Mouse (Mus musculus): ENCODE data around the gene Ppm1l.
"Not testable (repeated sequence)": the region's sequence is repeated elsewhere in the genome, so short reads cannot be mapped to it uniquely, and the experiment has no call there.

Gene Ppm1l

DNA sequence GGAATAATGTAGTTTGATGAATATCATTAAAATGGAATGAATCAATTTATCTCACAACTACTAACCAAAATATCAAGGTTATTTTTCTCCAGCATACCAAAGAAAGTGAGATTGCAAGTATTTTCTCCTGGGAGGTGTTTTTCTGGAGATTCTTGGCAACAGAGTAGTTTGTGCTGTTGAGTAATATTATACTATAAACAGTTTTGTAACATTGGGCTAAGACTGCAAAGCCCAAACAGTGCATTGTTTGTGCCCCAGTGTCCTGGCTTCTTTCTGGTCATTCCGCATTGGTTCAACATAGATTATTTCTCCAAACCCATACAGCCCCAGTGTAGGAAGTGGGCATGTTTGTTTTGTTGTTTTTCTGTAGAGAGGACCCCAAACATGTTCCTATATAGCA lies 227.1 kb downstream of the Ppm1l start:
- no peak for DNase-seq (ENCODE audit: low spot score)

DNA sequence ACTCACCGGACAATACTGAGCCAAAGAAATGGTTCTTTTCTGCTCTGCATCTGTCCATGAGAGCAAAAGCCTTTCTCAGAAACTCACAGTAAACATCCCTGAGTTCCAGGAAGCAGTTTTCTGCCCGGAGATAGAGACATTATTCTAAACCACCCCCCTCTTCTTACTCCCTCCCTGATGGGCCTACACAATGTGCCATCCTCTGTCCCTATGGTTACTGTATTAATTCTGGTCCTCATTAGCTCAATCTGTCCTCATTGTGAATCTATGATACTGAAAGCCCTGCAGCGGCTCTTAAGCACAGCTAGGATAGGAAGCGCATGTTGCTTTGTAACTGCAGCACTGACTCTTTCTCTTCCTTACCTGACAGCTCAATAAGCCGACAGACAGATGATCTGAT lies 228.4 kb downstream of the Ppm1l start:
- DNase-seq (ENCODE audit: low spot score), result no peak

DNA sequence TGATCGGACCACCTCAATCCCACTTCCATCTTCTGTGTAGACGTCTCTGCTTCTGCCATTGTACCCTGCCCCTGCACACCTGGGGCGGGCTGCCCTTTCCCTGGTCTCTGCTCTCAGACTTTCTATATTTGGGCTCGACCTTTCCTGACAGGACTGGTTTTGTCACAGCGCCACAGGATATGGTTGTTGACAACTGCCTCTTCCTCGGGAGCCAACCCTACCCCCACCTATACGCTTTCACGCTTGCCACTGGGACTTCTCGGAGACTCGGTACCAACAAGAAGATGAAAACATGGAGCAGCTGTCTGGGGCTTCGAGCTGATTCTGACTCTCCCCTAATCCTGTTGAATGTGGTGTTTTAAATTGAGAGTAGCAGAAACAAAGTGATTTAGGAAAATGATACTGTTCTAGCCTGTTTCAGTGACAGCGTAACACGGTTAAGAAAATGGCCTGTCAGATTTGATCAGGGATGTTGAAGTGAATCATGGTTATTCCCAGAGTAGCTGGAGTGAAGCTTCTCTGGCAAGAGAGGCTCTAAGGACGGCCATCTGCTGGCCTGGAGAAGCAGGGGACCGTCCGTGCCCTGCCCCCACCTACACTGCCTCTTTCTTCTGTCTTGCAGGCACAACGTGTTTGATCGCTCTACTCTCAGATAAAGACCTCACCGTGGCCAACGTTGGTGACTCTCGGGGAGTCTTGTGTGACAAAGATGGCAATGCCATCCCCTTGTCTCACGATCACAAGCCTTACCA lies 232.2 kb downstream of the Ppm1l start:
- no peak for DNase-seq (ENCODE audit: low spot score)

DNA sequence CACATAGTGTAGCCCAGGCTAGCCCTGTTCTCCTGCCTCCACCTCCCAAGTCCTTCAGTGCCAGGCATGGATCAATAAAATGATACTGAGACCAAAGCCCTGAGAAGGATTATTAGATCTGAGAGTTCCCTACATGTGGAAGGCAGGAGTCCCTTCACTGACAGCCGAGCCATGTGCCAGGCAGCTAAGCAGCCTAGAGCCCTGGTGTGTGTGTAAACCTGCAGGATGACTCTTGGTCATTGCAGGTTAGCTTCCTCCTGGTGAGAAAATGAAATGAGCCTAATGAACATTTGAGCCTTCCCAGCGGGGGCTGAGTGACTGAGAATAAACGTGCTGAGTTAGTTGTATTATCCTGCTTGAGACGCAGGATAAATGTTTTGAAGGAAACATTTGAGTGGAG lies 232.9 kb downstream of the Ppm1l start:
- no peak for DNase-seq (ENCODE audit: low spot score)

DNA sequence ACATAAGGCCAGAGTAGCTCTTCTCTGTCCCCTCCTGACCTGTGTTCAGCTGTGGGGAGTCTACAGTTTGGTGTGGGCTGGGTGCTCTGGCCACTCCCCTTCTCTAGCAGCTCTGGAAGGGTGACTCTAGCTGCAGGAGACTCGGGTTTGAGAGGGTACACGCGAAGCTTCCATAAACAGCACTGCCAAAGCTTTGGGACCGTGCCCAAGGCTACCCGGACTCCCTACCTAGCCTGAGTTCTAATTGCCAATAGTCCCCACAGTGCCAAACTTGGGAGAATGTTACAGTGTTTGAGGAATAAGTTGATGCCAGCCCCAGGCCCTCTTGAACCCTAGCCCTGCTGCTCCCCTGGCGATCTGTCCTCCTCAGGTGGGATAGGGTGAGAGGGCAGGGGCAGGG lies 238.8 kb downstream of the Ppm1l start:
- no peak for DNase-seq (ENCODE audit: low spot score)

DNA sequence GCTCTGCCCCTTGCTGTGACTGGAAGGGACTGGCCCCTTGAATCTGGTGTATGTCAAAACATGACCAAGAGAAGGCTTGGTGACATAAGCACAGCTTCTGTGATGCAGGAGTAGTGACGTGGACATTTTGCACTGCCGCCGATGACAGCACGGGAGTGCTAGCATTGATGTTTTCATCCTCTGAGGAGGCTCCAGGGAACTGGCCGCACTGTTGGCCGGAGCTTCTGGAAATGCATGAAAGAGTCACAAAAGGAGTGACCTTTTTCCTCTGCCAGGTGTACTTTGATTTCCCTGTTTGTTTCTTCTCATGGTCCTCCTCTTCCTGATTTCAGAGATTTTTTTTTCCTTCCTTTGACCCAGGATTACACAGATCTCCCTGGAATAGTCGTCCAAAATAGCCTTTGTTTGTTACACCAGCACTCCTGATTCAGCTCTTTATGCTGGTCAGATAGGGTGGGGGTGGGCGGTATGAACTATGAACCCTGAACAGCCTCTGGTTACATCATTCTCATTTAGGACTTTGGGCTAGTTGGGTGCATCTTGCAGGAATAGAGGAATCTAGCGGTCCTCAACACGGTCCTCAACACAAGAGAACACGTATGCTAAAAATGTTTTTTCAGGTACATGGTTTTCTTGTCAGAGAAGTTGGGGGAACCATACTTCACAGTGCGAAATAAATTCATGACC lies 239.6 kb downstream of the Ppm1l start:
- no peak for DNase-seq (ENCODE audit: low spot score)

DNA sequence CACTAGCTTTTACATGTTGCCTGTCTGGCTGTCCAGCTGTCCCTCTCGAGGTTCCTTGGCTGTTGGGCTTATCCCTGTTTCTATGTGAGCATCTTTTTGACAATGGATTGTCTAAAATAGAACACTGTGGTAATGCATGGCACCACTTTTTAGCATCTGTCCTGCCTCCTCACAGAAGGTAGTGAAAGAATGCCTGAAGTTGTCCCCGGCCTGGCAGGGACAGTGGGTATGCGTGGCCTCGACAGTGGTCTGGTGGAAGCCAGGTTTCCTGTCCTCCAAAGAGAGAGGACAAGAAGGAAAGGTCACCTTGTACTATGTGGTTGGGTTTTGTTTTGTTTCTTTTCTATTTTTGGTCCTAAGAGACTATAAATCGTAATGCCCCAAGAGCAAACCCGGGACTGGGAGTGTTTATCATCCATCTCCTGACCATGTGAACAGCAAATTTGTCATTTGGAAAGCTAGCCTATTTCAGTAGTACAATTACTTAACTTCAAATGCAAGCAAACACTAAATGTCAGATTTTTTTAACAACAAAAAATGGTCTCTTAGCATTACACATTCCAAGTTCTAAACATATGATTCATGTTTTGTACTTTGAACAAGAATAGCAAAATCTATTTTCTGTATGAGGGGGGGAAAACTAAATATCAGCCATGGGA lies 242.8 kb downstream of the Ppm1l start:
- DNase-seq (ENCODE audit: low spot score), result no peak

DNA sequence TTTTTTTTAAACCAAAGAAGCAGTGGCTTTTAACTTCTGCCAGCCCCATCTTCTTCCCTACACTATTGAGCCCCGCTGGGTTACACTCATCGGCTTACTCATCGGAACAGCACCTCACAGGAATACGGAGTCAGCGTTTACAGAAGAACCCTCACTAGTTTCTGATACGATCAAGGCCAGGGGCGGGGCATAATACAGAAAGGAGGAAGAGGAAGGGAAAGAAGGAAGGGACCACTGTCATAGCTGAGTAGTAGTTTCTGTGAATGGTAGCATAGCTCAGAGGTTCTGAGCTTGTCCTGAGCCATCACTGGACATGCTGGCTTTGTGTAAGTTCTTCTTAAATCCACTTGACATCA lies 243.3 kb downstream of the Ppm1l start:
- DNase-seq (ENCODE audit: low spot score), result no peak

DNA sequence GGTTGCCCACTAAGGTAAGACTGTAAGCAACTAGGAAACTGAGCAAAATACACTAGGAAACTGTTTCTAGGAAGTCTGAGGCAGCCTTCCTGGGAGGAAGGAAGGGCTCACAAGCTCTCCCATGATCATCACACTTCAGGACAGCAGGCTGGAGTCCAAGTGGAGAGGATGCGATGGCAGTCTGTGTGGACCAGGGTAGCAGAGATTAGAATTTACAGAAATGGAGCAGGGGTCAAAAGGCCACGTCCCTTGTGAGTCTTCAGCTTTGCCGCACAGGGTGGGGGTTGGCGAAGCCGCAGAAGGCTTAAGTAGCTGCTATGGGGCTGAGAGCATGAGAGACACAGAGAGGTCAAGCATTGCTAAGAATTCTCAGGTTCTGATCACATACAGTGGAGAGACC lies 245.0 kb downstream of the Ppm1l start:
- peak; percentile 36 for DNase-seq (ENCODE audit: low spot score)

DNA sequence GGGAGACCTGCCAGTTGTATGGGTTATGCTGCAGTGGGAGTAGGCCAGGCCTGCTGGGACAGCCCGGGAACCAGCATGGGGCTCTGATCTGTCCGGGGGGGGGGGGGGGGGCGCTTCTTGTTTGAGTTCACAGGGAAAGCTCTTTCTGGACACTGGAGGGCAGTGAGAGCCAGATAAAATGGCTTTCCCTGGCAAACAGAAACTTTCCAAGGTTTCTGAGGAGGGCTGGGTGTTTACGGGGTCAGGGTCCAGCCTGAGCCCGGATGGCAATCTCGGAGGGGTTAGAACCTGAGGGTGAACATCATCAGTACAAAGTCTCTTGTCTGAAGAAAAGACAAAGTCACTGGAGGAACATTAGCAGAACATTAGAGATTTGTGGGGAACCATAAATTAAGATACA lies 246.7 kb downstream of the Ppm1l start:
- no peak for DNase-seq (ENCODE audit: low spot score)

DNA sequence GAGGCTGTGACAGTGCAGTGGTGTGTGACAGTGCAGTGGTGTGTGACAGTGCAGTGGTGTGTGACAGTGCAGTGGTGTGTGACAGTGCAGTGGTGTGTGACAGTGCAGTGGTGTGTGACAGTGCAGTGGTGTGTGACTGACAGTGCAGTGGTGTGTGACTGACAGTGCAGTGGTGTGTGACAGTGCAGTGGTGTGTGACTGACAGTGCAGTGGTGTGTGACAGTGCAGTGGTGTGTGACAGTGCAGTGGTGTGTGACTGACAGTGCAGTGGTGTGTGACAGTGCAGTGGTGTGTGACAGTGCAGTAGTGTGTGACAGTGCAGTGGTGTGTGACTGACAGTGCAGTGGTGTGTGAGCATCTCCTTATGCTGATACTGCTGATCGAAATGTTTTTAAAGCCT lies 248.9 kb downstream of the Ppm1l start:
- not testable (repeated sequence) for DNase-seq (ENCODE audit: low spot score)

DNA sequence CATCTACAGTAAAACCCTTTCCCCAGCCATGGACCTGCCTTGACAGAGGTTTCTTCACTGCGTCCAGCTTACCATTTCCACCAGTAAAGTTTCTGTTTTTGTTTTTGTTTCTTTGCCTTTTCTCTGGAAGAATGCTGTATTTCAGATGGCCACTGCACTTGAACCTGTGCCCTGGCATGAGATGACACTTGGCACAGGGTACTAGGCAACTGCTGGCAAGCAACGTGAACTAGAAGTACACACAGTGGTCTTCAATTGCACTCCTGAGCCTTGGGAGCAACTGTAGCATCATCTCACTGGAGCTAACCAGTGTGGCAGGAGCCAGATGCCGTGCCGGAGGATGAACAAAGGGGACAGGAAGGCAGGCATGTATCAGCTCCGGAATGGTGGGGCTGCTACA lies 255.9 kb downstream of the Ppm1l start:
- no peak for DNase-seq (ENCODE audit: low spot score)

DNA sequence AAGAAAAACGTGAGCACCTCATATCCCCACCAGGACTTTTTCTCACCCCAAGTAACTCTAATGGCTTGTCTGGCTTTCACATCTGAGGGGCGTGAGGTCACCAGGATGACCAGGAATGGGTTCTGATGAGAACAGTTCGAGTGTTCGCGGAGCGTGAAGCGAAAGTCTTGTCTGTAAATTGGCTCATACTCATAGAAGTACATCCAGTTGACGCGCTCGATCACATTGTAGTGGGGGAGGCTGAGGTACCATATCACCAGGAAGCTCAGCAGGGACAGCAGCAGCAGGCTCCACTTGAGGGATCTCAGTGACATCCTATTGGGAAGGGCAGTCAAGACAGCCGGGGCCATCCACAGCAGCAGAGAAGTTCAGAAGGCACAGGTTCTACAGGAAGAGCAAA lies 258.9 kb downstream of the Ppm1l start:
- DNase-seq (ENCODE audit: low spot score), result no peak

DNA sequence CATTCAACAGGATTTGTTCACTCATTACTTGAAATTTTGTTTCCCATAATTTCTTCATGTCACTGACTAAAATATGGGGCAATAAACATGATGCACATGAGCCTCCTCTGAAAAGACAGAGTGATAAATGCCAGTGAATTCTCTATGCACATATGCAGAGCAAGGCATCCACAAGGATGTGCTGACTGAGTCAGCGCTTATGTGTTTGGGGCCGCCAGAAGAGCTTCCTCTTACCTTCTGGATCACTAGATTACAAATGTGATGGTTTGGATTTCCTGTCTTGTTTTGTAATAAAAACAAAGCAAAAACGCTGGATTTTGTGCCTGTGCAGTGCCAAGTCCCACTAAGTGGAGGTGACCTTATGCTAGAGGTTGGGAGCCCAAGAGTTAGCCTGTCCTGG lies 260.1 kb downstream of the Ppm1l start:
- DNase-seq (ENCODE audit: low spot score), result no peak

DNA sequence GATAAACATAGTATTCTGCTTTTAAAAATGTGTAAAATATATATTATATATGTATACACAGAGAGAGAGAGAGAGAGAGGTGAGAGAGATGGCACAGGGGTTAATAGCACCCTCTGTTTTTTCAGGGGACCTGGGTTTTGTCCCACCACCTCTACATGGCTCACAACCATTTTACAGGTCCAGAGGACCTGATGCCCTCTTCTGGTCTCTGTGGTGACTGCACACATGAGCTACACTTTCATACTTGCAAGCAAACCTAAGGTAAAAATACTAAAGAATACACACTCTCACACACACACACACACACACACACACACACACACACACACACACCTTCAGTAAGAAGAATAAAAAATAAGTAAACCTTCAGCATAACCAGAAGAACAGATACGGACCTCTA lies 262.1 kb downstream of the Ppm1l start:
- DNase-seq (ENCODE audit: low spot score), result no peak

DNA sequence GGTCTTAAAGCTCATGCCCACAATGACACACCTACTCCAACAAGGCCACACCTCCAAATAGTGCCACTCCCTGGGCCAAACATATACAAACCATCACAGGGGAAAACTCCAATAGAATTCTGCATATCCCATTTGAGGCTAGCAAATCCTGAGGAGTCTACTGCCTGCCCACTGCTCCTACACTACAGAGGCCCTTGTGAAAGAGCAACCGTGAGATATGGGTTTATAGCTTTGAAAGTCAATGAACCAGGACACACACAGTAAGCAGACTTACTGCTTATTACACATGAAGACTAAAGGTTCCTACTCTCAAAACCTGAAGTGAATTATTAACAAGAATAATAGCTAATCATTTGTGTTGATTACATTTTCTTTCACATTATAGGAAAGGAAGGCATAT lies 267.1 kb downstream of the Ppm1l start:
- DNase-seq (ENCODE audit: low spot score), result no peak

DNA sequence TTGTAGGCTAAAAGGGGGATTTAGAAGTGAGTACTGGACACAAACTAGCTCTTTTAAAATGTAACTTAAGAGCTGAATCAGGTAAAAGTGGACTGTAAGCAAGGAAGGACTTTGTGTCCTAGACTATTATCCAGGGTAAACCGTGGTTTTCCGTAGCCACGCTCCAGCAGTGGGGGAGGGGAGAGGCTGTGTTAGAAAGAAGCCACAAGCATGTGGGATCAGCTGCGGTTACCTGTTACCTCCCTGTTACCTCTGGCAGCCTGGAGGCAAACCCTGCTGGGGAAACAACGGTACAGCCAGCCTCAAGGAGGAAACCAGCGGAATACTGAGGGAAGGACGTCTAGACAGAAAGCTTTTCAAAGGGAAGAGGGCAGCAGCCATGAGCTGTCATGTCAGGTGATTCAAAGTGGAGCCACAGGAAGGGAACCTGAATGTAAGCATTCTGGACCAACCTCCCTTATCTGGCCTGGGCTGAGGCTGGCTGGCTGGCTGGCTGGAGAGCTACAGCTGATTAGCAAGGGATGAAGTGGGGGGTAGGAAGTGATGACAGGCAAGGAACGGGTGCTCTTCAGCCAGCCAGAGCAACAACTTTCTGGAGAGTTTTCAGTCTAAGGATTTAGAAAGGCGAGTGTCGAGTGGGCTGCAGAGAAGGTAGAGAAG lies 271.6 kb downstream of the Ppm1l start:
- DNase-seq (ENCODE audit: low spot score), result peak; percentile 20

DNA sequence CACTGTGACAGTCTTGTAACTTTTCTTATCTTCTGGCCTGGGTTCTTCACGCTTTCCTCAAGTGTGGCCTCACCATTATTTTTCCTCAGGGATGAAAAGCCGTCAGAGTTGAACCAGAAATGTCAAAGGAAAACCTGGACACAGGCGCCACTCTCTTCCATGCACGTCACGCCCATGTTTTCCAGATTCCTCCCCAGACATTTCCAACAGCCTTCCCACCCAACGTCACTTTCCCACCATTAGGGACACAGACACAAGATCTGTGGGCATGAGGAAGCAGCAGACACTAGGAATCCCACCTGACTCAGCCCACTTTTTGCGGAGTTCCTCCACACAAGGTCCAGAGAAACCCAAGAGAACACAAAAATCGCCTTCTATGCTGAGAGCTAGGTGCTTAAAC lies 276.8 kb downstream of the Ppm1l start:
- DNase-seq (ENCODE audit: low spot score), result no peak

DNA sequence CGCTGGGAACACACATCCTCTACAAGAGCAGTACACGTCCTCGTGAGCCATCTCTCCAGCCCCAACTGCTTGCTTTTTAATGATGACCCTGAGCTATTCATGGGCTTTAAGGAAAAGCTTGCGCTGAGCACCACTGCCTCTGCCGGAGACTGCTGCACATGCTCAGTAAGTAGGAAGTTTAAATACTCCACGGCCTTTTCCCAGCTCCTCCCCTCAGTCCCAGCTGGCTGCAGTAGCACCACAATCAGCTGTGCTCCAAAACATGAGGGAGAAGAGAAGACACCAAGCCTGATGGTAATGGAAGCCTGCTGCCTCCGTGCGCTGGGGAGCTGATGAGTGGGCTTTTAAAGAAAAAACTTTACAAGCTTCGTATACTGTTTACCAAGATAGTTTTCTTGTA lies 277.4 kb downstream of the Ppm1l start:
- no peak for DNase-seq (ENCODE audit: low spot score)

DNA sequence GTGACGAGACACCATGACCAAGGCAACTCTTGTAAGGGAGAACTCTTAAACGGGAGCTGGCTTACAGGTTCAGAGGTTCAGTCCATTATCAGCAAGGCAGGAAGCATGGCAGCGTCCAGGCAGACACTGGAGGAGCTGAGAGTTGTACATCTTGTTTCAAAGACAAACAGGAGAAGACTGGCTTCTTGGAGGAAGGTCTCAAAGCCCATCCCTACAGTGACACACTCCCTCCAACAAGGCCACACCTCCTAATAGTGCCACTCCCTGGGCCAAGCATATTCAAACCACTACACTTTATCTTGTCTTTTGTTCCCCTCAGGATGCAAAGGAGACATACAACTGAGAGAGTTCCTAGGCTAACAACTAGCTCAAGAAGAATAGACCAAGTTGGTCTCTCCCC lies 279.5 kb downstream of the Ppm1l start:
- DNase-seq (ENCODE audit: low spot score), result no peak

DNA sequence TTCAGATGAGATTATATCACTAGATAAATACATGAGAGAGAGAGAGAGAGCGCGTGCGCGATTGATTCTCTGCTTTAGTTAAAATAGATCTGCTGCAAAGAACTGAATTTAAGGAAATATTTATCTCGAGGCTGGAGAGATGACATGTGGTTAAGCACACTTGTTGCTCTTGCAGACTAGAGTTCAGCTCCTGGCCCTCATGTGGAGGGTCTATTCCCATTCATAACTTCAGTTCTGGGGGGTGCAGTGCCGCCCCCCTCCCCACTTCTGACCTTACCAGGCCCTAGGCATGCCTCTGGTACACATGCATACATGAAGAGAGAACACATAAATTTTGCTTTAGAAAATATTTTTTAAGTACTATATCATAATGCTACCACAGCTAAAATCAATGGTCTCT lies 280.6 kb downstream of the Ppm1l start:
- DNase-seq (ENCODE audit: low spot score), result no peak

DNA sequence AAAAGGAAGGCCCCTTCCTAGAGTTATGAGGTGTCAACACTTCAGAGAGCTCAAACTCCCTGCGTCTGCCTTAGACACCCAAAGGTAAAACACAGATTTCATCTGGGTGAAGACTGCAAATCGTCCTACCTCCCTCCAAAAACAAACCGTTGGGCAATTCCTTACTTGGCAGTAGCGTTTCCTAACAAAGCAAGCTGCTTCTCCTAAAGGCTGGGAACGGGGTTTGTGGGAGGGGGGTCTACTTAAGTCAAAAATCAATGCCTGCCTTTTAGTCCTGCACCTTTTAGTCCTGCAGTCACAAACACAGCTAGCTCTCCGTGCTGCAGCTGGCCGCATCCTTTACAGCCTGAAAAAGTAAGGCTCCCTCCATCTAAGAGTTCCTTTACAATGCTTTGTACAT lies 281.2 kb downstream of the Ppm1l start:
- no peak for DNase-seq (ENCODE audit: low spot score)
